Mouse (Mus musculus): ENCODE measurements at regions not wholly inside any gene's neighbourhood (a gene's known extent, or its start where the extent isn't known, plus 50 kb on each side); places are given as distances from the start of the nearest gene placed in this dataset.

- no peak overlapping the region for H3K27ac ChIP-seq (ENCODE audit: low read depth, low read length)
- H3K9me3 ChIP-seq (replicated peaks; ENCODE audit: control insufficient read depth, low read length) = no peaks in the 10 kb centered on the region
- H3K27me3 ChIP-seq (ENCODE audit: control insufficient read depth, insufficient read depth, low read length) = no peaks in the 10 kb centered on the region
- WGBS (ENCODE audit: insufficient replicate concordance) = 69% methylated on average over 9 of the region's 9 CpGs
- no peak overlapping the region for H3K9ac ChIP-seq (ENCODE audit: low read depth, low read length)
- no peak overlapping the region for H3K4me3 ChIP-seq (ENCODE audit: low read depth, low read length)
- no peaks in the 10 kb centered on the region for H3K36me3 ChIP-seq (ENCODE audit: control insufficient read depth, insufficient read depth, low read length)
- H3K4me1 ChIP-seq (ENCODE audit: control insufficient read depth, insufficient read depth, low read length) = no peaks in the 10 kb centered on the region
- ATAC-seq (replicated peaks; ENCODE audit: insufficient number of reproducible peaks, low FRiP score, low TSS enrichment) = no peak
- H3K4me2 ChIP-seq = no peak overlapping the region
Measured at GRCm38 (mm10) chr15:60534701-60535100, 318.9 kb downstream of the Fam84b start.

- no peaks in the 10 kb centered on the region for H3K4me1 ChIP-seq (ENCODE audit: control insufficient read depth, insufficient read depth, low read length)
- no peak for ATAC-seq (replicated peaks; ENCODE audit: insufficient number of reproducible peaks, low FRiP score, low TSS enrichment)
- no peaks in the 10 kb centered on the region for H3K27me3 ChIP-seq (ENCODE audit: control insufficient read depth, insufficient read depth, low read length)
- H3K4me3 ChIP-seq (ENCODE audit: low read depth, low read length) = no peak overlapping the region
- H3K36me3 ChIP-seq (ENCODE audit: control insufficient read depth, insufficient read depth, low read length) = no peaks in the 10 kb centered on the region
- 73% methylated on average over 2 of the region's 2 CpGs for WGBS (ENCODE audit: insufficient replicate concordance)
- no peak overlapping the region for H3K4me2 ChIP-seq
- H3K9me3 ChIP-seq (replicated peaks; ENCODE audit: control insufficient read depth, low read length) = no peaks in the 10 kb centered on the region
- H3K9ac ChIP-seq (ENCODE audit: low read depth, low read length) = no peak overlapping the region
- H3K27ac ChIP-seq (ENCODE audit: low read depth, low read length) = no peak overlapping the region
Measured at GRCm38 (mm10) chr15:60516810-60517209, 336.8 kb downstream of the Fam84b start.

- no peak for ATAC-seq (replicated peaks; ENCODE audit: insufficient number of reproducible peaks, low FRiP score, low TSS enrichment)
- H3K4me2 ChIP-seq = no peak overlapping the region
- H3K4me3 ChIP-seq (ENCODE audit: low read depth, low read length) = no peak overlapping the region
- no peak overlapping the region for H3K9ac ChIP-seq (ENCODE audit: low read depth, low read length)
- H3K27me3 ChIP-seq (ENCODE audit: control insufficient read depth, insufficient read depth, low read length) = no peaks in the 10 kb centered on the region
- 72% methylated on average over 4 of the region's 4 CpGs for WGBS (ENCODE audit: insufficient replicate concordance)
- H3K27ac ChIP-seq (ENCODE audit: low read depth, low read length) = no peak overlapping the region
- H3K36me3 ChIP-seq (ENCODE audit: control insufficient read depth, insufficient read depth, low read length) = no peaks in the 10 kb centered on the region
- H3K9me3 ChIP-seq (replicated peaks; ENCODE audit: control insufficient read depth, low read length) = no peaks in the 10 kb centered on the region
- no peaks in the 10 kb centered on the region for H3K4me1 ChIP-seq (ENCODE audit: control insufficient read depth, insufficient read depth, low read length)
Measured at GRCm38 (mm10) chr15:60476755-60477310, 376.7 kb downstream of the Fam84b start.

GRCm38 (mm10) chr15:60475086-60475485, 378.5 kb downstream of the Fam84b start:
- Histone ChIP-seq H3K9me3 (replicated peaks; ENCODE audit: control insufficient read depth, low read length) (no peaks in the 10 kb centered on the region), H3K4me1 (ENCODE audit: control insufficient read depth, insufficient read depth, low read length) (no peaks in the 10 kb centered on the region), H3K9ac (ENCODE audit: low read depth, low read length) (no peak overlapping the region), H3K4me2 (no peak overlapping the region), H3K27me3 (ENCODE audit: control insufficient read depth, insufficient read depth, low read length) (no peaks in the 10 kb centered on the region), H3K4me3 (ENCODE audit: low read depth, low read length) (no peak overlapping the region), H3K27ac (ENCODE audit: low read depth, low read length) (no peak overlapping the region), H3K36me3 (ENCODE audit: control insufficient read depth, insufficient read depth, low read length) (no peaks in the 10 kb centered on the region)
- WGBS (ENCODE audit: insufficient replicate concordance) = 60% methylated on average over 3 of the region's 3 CpGs
- no peak for ATAC-seq (replicated peaks; ENCODE audit: insufficient number of reproducible peaks, low FRiP score, low TSS enrichment)

- WGBS (ENCODE audit: insufficient replicate concordance) = 67% methylated on average over 1 of the region's 1 CpGs
- ATAC-seq (replicated peaks; ENCODE audit: insufficient number of reproducible peaks, low FRiP score, low TSS enrichment) = no peak
- Histone ChIP-seq H3K9ac (ENCODE audit: low read depth, low read length) (no peak overlapping the region), H3K27ac (ENCODE audit: low read depth, low read length) (no peak overlapping the region), H3K27me3 (ENCODE audit: control insufficient read depth, insufficient read depth, low read length) (no peaks in the 10 kb centered on the region), H3K4me1 (ENCODE audit: control insufficient read depth, insufficient read depth, low read length) (no peaks in the 10 kb centered on the region), H3K4me2 (no peak overlapping the region), H3K9me3 (replicated peaks; ENCODE audit: control insufficient read depth, low read length) (no peaks in the 10 kb centered on the region), H3K36me3 (ENCODE audit: control insufficient read depth, insufficient read depth, low read length) (no peaks in the 10 kb centered on the region), H3K4me3 (ENCODE audit: low read depth, low read length) (no peak overlapping the region)
Measured at GRCm38 (mm10) chr15:60431916-60432315, 415.5 kb upstream of the 4933412E24Rik start.

- Histone ChIP-seq H3K4me1 (ENCODE audit: control insufficient read depth, insufficient read depth, low read length) (no peaks in the 10 kb centered on the region), H3K9ac (ENCODE audit: low read depth, low read length) (no peak overlapping the region), H3K4me2 (no peak overlapping the region), H3K36me3 (ENCODE audit: control insufficient read depth, insufficient read depth, low read length) (no peaks in the 10 kb centered on the region), H3K27me3 (ENCODE audit: control insufficient read depth, insufficient read depth, low read length) (no peaks in the 10 kb centered on the region), H3K4me3 (ENCODE audit: low read depth, low read length) (no peak overlapping the region), H3K9me3 (replicated peaks; ENCODE audit: control insufficient read depth, low read length) (no peaks in the 10 kb centered on the region), H3K27ac (ENCODE audit: low read depth, low read length) (no peak overlapping the region)
- no peak for ATAC-seq (replicated peaks; ENCODE audit: insufficient number of reproducible peaks, low FRiP score, low TSS enrichment)
- WGBS (ENCODE audit: insufficient replicate concordance) = 55% methylated on average over 1 of the region's 1 CpGs
Measured at GRCm38 (mm10) chr15:60419081-60419480, 402.7 kb upstream of the 4933412E24Rik start.

GRCm38 (mm10) chr15:60392267-60392666, 375.9 kb upstream of the 4933412E24Rik start:
- no peak overlapping the region for H3K4me2 ChIP-seq
- H3K9me3 ChIP-seq (replicated peaks; ENCODE audit: control insufficient read depth, low read length) = no peaks in the 10 kb centered on the region
- H3K27ac ChIP-seq (ENCODE audit: low read depth, low read length) = no peak overlapping the region
- 73% methylated on average over 7 of the region's 7 CpGs for WGBS (ENCODE audit: insufficient replicate concordance)
- no peak overlapping the region for H3K4me3 ChIP-seq (ENCODE audit: low read depth, low read length)
- H3K4me1 ChIP-seq (ENCODE audit: control insufficient read depth, insufficient read depth, low read length) = no peaks in the 10 kb centered on the region
- H3K36me3 ChIP-seq (ENCODE audit: control insufficient read depth, insufficient read depth, low read length) = no peaks in the 10 kb centered on the region
- ATAC-seq (replicated peaks; ENCODE audit: insufficient number of reproducible peaks, low FRiP score, low TSS enrichment) = no peak
- H3K27me3 ChIP-seq (ENCODE audit: control insufficient read depth, insufficient read depth, low read length) = no peaks in the 10 kb centered on the region
- no peak overlapping the region for H3K9ac ChIP-seq (ENCODE audit: low read depth, low read length)

GRCm38 (mm10) chr15:60390336-60390735, 373.9 kb upstream of the 4933412E24Rik start:
- Histone ChIP-seq H3K27ac (ENCODE audit: low read depth, low read length) (no peak overlapping the region), H3K4me3 (ENCODE audit: low read depth, low read length) (no peak overlapping the region), H3K9me3 (replicated peaks; ENCODE audit: control insufficient read depth, low read length) (no peaks in the 10 kb centered on the region), H3K27me3 (ENCODE audit: control insufficient read depth, insufficient read depth, low read length) (no peaks in the 10 kb centered on the region), H3K4me2 (no peak overlapping the region), H3K4me1 (ENCODE audit: control insufficient read depth, insufficient read depth, low read length) (no peaks in the 10 kb centered on the region), H3K9ac (ENCODE audit: low read depth, low read length) (no peak overlapping the region), H3K36me3 (ENCODE audit: control insufficient read depth, insufficient read depth, low read length) (no peaks in the 10 kb centered on the region)
- 93% methylated on average over 1 of the region's 1 CpGs for WGBS (ENCODE audit: insufficient replicate concordance)
- ATAC-seq (replicated peaks; ENCODE audit: insufficient number of reproducible peaks, low FRiP score, low TSS enrichment) = no peak

- no peaks in the 10 kb centered on the region for H3K9me3 ChIP-seq (replicated peaks; ENCODE audit: control insufficient read depth, low read length)
- no peak overlapping the region for H3K4me3 ChIP-seq (ENCODE audit: low read depth, low read length)
- no peaks in the 10 kb centered on the region for H3K4me1 ChIP-seq (ENCODE audit: control insufficient read depth, insufficient read depth, low read length)
- no peak overlapping the region for H3K4me2 ChIP-seq
- no peaks in the 10 kb centered on the region for H3K36me3 ChIP-seq (ENCODE audit: control insufficient read depth, insufficient read depth, low read length)
- WGBS (ENCODE audit: insufficient replicate concordance) = 83% methylated on average over 2 of the region's 2 CpGs
- H3K27me3 ChIP-seq (ENCODE audit: control insufficient read depth, insufficient read depth, low read length) = no peaks in the 10 kb centered on the region
- no peak overlapping the region for H3K9ac ChIP-seq (ENCODE audit: low read depth, low read length)
- no peak for ATAC-seq (replicated peaks; ENCODE audit: insufficient number of reproducible peaks, low FRiP score, low TSS enrichment)
- H3K27ac ChIP-seq (ENCODE audit: low read depth, low read length) = no peak overlapping the region
Measured at GRCm38 (mm10) chr15:60387962-60388361, 371.5 kb upstream of the 4933412E24Rik start.
